Mouse (Mus musculus) intestine, postnatal 0 days (tissue): Measurements from ENCODE around the gene Tnf. TPM values are rescaled to one million over a fixed set of nuclear protein-coding genes. Genes with fewer than 3 reads are reported as not detected.

ENCODE experiments used
- ATAC-seq: fragments of 200-750 bp; cut with Nextera tagmentation; 2 replicates; pipeline ENCODE4 v1.8.0; 2017; ENCODE audit warnings: mild to moderate bottlenecking, moderate TSS enrichment, moderate library complexity
- H3K27ac ChIP-seq: fragments of 300-500 bp; sonication (generic); 2 replicates; pipeline ENCODE4 v1.5.1; 2014; ENCODE audit warnings: mild to moderate bottlenecking, low read depth, low read length, moderate library complexity
- H3K27me3 ChIP-seq: fragments of 300-500 bp; sonication (generic); replicated peaks from 2 replicates; pipeline ENCODE4 v1.6.1; 2014; ENCODE audit warnings: low read length, mixed read lengths; ENCODE audit not compliant: control insufficient read depth, insufficient read depth
- H3K36me3 ChIP-seq: fragments of 300-500 bp; sonication (generic); 2 replicates; pipeline ENCODE4 v1.6.1; 2014; ENCODE audit warnings: mild to moderate bottlenecking, moderate library complexity; ENCODE audit not compliant: control insufficient read depth, insufficient read depth
- H3K4me1 ChIP-seq: fragments of 300-500 bp; sonication (generic); replicated peaks from 2 replicates; pipeline ENCODE4 v1.6.1; 2014; ENCODE audit warnings: antibody characterized with exemption, low read length, mixed read lengths; ENCODE audit not compliant: control insufficient read depth, insufficient read depth
- H3K4me2 ChIP-seq: fragments of 300-500 bp; sonication (generic); replicated peaks from 2 replicates; pipeline ENCODE4 v1.6.1; 2014; ENCODE audit warnings: low read depth, mild to moderate bottlenecking, moderate library complexity
- H3K4me3 ChIP-seq: fragments of 300-500 bp; sonication (generic); 2 replicates; pipeline ENCODE4 v1.5.1; 2014; ENCODE audit warnings: low read depth, low read length
- H3K9ac ChIP-seq: fragments of 300-500 bp; sonication (generic); 2 replicates; pipeline ENCODE4 v1.6.1; 2014; ENCODE audit warnings: mild to moderate bottlenecking, low read depth, low read length
- H3K9me3 ChIP-seq: fragments of 300-500 bp; sonication (generic); 2 replicates; pipeline ENCODE4 v1.6.1; 2016; ENCODE audit warnings: mixed run types; ENCODE audit not compliant: control insufficient read depth
- CTCF ChIP-seq: sonication (generic); IDR thresholded peaks from 2 replicates; pipeline ENCODE4 v1.5.1; 2016; ENCODE audit warnings: low read depth, mild to moderate bottlenecking, control low read depth, antibody characterized with exemption, moderate library complexity
- WGBS: fragments of 180-500 bp; shearing (Covaris S2); extraction: QIAGEN DNeasy Blood & Tissue Kit; methylation state at CpG from one replicate; pipeline ENCODE4 v1.1.7; 2014; 5-methylcytosine and 5-hydroxymethylcytosine counted together
- polyA plus RNA-seq: library from polyadenylated mRNA; unstranded; fragments of >200 nt; fragmentation: Nextera tagmentation; extraction: Ambion mirVana; gene quantifications from 2 replicates; pipeline ENCODE4 v1.2.1, GENCODE M21; 2015

The Tnf gene
- polyA plus RNA-seq, 1 experiment from 2014 or later = 0.27 TPM

DNA sequence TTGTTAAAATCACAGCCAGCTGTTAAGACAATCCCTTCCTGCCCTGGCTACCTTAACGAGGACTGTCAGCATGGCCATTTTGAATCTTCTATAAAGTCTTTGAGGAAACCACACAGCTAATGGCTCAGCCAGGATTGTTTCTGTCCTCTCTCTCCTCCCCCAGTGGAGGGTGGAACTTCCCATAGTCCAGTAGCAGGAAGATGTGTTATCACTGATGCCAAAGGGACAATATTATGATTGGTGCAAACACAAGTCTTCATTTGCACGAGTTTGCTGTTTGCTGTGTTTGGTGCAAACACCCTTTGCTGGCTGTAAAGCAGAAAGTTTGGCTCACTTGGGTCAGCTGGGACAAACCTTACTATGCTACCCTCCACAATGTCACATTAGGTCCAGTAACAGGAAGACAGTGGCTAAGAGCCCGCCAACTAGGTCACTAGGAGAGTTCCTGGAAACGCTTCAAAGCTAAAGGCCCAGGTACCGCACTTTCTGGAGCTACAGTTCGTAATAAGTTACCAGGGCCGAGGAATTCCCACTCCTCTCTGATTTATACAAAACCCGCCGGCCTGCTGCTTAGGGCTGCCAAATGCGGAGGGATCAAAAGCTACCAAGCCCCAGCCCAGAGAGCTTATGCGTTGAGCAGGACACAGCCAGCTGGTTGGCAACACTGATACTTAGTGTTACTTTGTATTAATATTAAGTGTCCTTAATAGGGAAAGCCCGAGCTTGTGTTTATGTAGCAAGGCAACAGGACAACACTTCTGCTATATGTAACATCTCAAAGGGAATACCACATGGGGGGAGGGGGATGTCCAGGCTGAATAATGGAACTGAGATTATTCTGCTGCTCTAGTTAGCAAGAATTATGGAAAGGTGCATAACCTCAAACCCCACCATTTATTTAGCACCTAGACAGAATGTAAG is 38.8 kb upstream of the Tnf start:
- Histone ChIP-seq H3K27me3 (no peaks in the 10 kb centered on the region), H3K9ac (no peak overlapping the region), H3K9me3 (no peaks in the 10 kb centered on the region), H3K27ac (peak overlapping the region; percentile 100), H3K4me1 (peaks cover 17% of the 10 kb centered on the region), H3K4me3 (peak overlapping the region; percentile 78), H3K4me2 (peak overlapping the region; percentile 71), H3K36me3 (peaks cover 28% of the 10 kb centered on the region)
- WGBS = 25% methylated on average over 12 of the region's 12 CpGs
- ATAC-seq = no peak
- 0 out of 2 replicates have a peak, but pooled peaks have one; percentile 4 for TF ChIP-seq CTCF

DNA sequence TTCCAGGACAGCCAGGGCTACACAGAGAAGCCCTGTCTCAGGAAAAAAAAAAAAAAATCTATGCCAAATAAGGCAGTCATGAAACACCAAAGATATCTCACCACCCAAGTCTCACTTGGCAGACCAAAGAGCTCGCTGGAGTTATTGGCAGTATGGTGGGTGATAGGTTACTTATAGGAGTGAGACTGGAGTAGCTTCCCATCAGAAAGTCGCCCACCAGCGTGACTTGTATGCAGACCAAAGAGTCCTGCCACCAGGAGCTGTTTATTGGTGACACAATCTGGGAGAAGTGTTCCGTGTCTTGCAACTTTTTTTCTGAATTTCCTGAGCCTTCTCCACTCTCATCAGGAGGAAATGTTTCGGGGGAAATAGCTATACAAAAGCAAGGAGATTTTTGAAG is 37.9 kb upstream of the Tnf start:
- ATAC-seq = no peak
- no peak overlapping the region for H3K4me3 ChIP-seq
- H3K4me2 ChIP-seq = no peak overlapping the region
- H3K9me3 ChIP-seq = no peaks in the 10 kb centered on the region
- peaks cover 23% of the 10 kb centered on the region for H3K36me3 ChIP-seq
- H3K27me3 ChIP-seq = no peaks in the 10 kb centered on the region
- 82% methylated on average over 5 of the region's 5 CpGs for WGBS
- 0 out of 2 replicates have a peak overlapping the region, but pooled peaks have one; percentile 100 for H3K27ac ChIP-seq
- peaks cover 17% of the 10 kb centered on the region for H3K4me1 ChIP-seq
- TF ChIP-seq CTCF = no peak
- no peak overlapping the region for H3K9ac ChIP-seq

DNA sequence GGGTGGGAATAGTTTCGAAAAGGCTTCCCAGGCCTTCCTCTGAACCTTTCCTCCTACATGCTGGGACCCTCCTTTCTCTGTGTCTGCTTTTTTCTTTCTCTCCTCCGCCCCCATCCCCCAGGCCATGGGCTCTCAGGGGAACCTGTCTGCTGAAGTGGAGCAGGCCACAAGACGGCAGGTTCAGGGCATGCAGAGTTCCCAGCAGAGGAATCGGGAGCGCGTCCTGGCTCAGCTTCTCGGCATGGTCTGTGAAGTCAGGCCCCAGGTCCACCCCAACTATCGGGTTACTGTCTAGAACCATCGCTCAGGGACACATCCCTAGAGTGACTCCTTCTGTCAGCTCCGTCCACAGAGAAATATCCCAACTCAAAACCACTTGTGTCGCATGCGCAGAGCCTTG is 35.7 kb upstream of the Tnf start:
- H3K27me3 ChIP-seq = no peaks in the 10 kb centered on the region
- no peak for TF ChIP-seq CTCF
- no peak overlapping the region for H3K9ac ChIP-seq
- H3K4me2 ChIP-seq = no peak overlapping the region
- H3K4me3 ChIP-seq = no peak overlapping the region
- H3K36me3 ChIP-seq = peaks cover 12% of the 10 kb centered on the region; the same call in 1 of the 2 replicates
- H3K27ac ChIP-seq = no peak overlapping the region
- 94% methylated on average over 12 of the region's 12 CpGs for WGBS
- ATAC-seq = no peak
- peaks cover 3% of the 10 kb centered on the region; the same call in 1 of the 2 replicates for H3K4me1 ChIP-seq
- H3K9me3 ChIP-seq = no peaks in the 10 kb centered on the region

DNA sequence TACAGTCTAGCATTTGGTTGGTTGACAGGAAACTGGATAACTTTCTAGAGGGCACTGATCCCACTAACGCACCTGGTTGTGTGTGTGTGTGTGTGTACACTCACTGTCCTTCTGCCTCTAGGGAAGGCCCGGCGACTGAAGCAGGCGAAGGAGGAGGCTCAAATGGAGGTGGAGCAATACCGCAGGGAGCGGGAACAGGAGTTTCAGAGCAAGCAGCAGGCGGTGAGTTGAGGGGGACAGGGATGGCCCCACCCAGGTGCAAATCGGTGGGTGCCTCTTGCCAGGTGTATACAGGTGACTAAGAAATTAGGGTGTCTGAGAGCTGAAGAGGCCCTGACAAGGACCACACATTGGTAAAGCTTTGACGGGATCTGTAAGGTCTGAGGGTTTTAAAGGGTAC is 35.2 kb upstream of the Tnf start:
- Histone ChIP-seq H3K27me3 (no peaks in the 10 kb centered on the region), H3K36me3 (peaks cover 17% of the 10 kb centered on the region; the same call in 1 of the 2 replicates), H3K27ac (no peak overlapping the region; the same call in 1 of the 2 replicates), H3K9ac (no peak overlapping the region), H3K4me1 (peaks cover 3% of the 10 kb centered on the region; the same call in 1 of the 2 replicates), H3K9me3 (no peaks in the 10 kb centered on the region), H3K4me3 (no peak overlapping the region), H3K4me2 (no peak overlapping the region)
- ATAC-seq = no peak
- 78% methylated on average over 9 of the region's 9 CpGs for WGBS
- no peak for TF ChIP-seq CTCF

DNA sequence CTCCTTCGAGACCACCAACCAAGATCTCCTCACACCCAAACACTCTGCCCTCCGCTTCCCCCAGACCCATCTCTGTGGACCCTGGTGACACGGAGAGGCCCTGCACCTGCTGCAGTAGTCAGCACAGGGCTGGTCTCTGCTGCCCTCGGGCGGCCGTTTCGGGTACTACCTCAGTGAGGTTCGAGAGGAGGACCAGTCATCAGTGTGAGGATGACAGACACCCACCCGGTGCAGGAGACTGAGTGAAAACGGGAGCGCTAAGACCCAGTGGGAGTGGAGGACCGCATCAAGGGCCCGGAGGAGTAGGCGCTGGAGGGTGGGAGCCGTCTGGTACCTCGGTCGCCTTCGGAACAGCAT is 34.6 kb upstream of the Tnf start:
- H3K4me1 ChIP-seq = peaks cover 3% of the 10 kb centered on the region; the same call in 1 of the 2 replicates

DNA sequence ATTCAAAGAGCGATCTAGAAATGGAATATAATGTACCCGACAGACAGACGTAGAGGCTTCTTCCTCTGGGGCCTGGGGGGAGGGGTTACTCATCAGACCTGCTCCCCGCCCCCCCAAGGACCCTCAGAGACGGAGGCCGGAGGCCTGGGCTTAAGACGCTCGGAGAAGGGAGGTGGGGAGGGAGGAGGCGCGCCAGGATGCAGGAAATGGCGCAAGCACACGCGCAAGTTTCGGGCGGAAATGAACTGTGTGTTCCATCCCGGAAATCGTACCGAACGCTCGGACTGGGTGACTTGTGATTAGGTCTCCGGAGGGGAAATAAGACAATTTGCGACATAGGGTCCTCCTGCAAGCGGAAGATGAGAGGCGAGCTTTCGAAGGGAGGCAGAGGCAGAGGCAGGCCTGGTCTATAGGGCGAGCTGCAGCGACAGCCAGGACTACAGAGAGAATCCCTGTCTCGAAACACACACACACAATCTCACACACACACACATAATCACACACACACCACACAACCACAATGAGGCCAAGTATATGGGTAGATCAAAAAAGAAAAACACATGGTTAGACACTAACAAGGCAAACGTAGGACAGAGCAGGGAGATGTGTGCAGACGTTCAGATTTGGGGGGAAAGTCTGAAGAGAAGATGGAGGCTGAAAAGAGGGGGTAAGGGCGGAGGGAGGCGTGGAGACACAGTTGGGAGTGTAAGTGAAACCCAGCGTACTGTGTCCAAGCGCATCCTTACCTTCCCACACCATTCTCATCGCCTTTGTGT is 34.0 kb upstream of the Tnf start, which contains the start of gene Nfkbil1:
TSS of gene Nfkbil1 (minus strand) at position 179 of the 776 bp plus-strand sequence.
- WGBS = 1% methylated on average over 35 of the region's 35 CpGs
- Histone ChIP-seq H3K36me3 (peaks cover 26% of the 10 kb centered on the region), H3K4me3 (peak within 1 kb of the TSS; percentile 61), H3K9ac (peak within 1 kb of the TSS; percentile 72), H3K4me1 (peaks cover 3% of the 10 kb centered on the region; the same call in 1 of the 2 replicates), H3K27me3 (no peaks in the 10 kb centered on the region), H3K27ac (peak within 1 kb of the TSS; percentile 91), H3K4me2 (peak within 1 kb of the TSS; percentile 84), H3K9me3 (no peaks in the 10 kb centered on the region)
- TF ChIP-seq CTCF = no peak
- ATAC-seq = peak; percentile 74

More for the DNA sequence above, 34.6 kb upstream of the Tnf start:
- Histone ChIP-seq H3K27ac (peak overlapping the region; percentile 91), H3K4me2 (peak overlapping the region; percentile 84), H3K9ac (peak overlapping the region; percentile 72; the same call in 1 of the 2 replicates), H3K27me3 (no peaks in the 10 kb centered on the region), H3K36me3 (peaks cover 20% of the 10 kb centered on the region), H3K4me3 (peak overlapping the region; percentile 61), H3K9me3 (no peaks in the 10 kb centered on the region)
- peak; percentile 100 for TF ChIP-seq CTCF
- WGBS = 2% methylated on average over 18 of the region's 18 CpGs
- ATAC-seq = peak; percentile 46
